Mouse (Mus musculus) ovary, postnatal 36 days (tissue): Measurements from ENCODE around the gene 9330161L09Rik.

Source experiments
- DNase-seq: peaks from one replicate; pipeline ENCODE4 v3.0.0; 2022; ENCODE audit warnings: low spot score, mixed read lengths

Gene 9330161L09Rik

DNA sequence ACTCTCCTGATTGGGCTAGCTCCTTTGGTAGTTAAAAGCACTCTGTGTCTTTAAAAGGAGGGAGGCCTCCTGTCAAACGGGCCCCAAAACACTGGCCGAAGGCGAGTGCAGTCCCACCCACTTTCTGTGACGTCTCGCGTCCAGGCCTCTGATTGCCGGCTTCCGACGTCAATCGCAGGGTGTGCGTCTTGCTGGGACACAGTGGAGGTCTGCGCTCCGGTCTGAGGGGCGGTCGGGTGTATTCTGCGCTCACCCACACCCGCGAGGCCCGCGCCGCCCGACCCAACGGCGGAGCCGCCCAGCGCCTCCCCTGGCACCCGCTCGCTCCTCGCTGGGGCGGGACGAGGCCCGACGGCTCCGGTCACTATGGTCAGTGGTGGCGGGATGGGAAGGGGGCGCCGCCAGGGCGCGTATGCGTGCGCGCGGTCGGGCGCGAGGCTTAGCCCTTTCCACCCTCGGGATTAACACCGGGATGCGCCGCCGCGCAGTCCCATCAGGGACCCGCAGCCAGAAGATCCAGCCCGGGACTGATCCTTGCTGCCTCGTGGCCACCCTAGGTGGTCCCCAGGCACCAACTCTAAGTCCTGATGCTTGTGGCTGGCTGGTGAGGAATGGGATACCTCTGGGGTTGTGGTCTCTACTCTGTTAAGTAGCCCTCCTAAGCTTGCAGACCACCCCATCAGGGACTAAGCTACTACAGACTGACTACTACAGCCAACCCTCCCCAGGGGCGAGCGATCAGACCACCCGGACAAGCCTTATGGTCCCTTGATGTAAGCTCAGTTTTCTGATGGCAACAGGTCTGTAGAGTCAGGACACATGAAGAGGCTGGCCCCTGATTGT, 18.9 kb downstream of the 9330161L09Rik start, which contains the start of gene Otub2:
Gene Otub2 (plus strand): TSS at position 178 of the 843 bp plus-strand sequence.
- DNase-seq, result peak; percentile 96

GRCm38 (mm10) chr12:103380226-103380625, 27.4 kb downstream of the 9330161L09Rik start:
- no peak for DNase-seq

GRCm38 (mm10) chr12:103376774-103377173, 30.8 kb downstream of the 9330161L09Rik start:
- no peak for DNase-seq

GRCm38 (mm10) chr12:103376124-103376523, 31.5 kb downstream of the 9330161L09Rik start:
- DNase-seq, result no peak

DNA sequence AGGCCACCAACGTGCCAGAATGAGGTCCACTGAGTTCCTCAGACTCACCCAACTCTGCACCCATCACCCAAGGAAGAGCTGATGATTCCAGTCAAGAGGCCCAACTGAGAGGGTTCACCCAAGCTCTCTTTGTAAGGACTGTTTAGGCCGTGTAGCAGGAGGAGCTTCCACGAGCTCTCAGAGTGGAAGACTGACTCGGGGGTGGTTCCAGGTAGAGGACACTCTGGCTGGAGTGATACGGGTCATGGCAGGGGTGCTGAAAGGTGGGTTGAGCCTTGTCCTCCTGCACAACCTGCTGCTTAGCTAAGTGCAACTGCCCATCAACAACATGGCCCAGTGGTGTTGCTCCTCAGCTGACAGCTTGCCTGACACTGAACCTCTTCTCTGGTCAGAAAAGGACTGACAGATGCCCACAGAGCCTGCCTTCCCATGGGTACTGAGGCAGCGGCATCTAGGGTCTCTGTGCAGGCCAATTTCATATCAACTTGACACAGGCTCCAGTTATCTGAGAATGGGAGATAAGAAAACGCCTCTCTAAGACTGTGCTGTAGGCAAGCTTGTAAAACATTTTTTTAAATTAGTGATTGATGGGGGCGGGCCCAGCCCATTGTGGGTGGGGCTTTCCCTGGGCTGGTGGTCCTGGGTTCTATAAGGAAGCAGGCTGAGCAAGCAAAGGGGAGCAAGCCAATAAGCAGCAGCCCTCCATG, 33.9 kb downstream of the 9330161L09Rik start:
- DNase-seq, result no peak

DNA sequence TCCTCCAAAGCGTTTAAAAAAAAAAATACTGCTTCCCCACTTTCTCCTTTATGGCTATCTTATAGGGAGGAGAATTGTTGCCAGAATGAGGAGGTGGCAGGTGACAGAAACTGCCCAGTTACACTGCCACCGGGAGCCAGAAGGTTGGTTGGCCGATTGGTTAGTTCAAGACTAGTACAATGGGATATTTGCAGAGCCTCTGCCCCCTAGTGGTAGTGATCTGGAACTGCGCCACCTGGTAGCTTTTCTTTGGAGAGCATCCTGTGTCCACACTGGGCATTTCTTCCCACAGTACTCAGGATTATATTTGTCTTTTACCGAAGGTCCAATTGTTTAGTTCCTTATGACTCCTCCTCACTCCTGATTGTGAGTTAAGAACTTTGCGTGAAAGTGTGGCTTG, 35.9 kb downstream of the 9330161L09Rik start:
- peak; percentile 34 for DNase-seq

DNA sequence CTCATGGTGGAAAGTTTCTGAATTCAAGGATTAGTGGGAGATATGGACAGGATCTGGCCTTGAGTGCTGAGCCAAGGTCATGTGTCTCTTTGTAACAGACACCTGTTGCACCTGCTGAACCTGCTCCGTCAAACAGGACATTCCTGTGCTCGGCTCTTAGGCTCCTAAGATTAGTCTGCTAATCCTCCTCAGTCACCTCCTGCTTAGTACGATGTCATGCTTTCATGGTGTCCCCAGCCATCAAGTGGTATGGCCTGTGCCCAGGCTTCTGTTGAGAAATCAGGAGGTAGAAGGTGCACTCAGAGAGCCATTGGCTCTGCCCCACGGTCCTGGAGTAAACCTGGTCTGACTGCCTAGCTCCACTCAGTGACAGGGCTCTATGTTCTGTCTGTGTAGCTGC, 36.8 kb downstream of the 9330161L09Rik start:
- DNase-seq, result no peak

- DNase-seq, result no peak
These were observed 38.8 kb downstream of the 9330161L09Rik start for GRCm38 (mm10) chr12:103368777-103369176.

- no peak for DNase-seq
These were observed 39.3 kb downstream of the 9330161L09Rik start for GRCm38 (mm10) chr12:103368326-103368669.

- peak; percentile 62 for DNase-seq
These were observed 39.8 kb downstream of the 9330161L09Rik start for GRCm38 (mm10) chr12:103367620-103368325.

DNA sequence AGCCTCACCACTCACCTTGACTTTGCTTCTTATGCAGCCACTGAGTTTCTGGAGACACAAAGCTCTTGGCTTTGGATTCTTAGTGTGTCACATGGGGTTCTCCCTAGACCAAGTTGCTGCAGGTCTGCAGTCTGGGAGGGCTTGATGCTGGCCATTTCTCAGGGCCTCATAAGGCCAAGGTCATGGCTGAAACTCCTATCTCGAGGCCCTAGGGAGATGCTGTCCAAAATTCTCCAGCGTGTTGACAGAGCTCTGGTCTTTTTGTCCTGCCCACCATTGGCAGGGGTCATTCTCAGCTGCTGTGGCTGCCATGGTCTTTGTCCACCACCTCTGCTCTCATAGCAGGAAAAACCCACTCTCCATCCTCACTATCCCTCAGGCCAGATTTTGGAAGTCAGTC, 40.4 kb downstream of the 9330161L09Rik start:
- DNase-seq, result no peak

DNA sequence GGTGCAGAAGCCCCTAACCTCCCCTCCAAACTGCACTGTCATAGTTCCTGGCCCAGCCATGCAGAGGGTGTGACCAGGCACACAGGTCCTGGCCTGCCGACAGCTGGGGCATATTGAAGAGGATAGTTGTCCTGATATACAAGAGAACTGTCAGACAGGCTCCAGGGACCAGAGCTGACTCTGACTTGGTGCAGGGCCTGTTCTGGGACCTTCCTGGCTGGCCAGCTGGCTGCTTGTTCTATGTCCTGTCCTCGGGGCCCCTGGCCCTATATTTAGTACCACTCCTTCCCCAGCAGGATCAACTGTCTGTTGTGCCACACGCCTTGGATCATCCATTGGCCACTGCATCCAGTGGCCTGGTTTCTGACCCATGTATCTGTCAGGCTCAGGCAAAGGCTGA, 45.3 kb downstream of the 9330161L09Rik start:
- no peak for DNase-seq

DNA sequence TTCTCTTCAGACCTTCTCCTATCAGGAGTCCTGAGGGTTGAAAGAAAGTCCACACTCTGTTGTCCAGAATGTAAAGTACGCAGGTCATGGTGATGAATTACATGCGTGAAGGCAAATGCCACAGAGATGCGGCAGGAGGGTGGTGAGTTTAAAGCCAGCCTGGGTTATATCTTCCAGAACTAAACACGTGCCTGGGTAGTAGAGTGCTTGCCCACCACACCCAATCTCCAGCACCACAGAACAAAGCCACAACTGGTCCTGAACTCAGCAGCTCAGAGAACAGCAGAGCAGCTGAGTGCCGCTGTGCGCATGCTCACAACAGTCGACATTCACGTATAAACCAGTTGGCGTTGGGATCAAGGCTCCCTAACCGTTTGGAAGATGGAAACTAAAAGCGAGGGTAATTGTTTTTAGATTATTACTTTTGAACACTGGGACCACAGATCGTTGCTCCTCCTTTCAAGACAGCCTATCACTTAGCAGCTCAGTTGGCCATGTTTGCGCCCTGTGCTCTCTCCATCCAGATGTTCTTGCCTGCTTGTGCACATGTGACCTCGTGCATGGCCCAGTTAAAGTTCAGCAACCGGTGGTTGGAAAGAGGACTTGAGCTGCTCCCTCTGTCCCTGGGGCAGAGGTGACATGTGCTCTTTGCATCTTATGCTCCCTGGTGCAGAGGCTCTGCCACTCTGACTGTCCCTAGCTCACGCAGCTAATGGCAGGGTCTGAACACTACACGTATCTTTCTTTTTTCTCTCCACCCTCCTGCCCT, 45.9 kb downstream of the 9330161L09Rik start:
- no peak for DNase-seq

DNA sequence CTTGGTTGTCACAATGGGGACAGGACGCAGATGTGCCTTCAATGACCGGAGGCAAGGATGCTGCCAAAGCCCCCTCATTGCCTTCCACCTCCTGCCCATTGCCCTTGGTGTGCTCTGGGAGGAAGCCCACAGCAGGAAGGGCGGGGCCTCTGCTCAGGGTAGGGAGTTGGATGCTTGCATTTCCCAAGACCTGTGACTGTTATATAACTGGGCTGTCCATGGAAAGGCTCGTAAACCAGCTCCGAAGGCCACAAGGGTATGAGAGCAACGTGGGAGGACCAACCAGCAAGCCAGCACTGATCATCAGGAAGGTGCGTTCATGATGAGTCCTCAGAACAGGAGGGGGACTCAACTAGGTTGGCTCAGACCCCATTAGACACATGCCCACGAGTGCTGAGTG, 46.8 kb downstream of the 9330161L09Rik start:
- DNase-seq, result no peak

DNA sequence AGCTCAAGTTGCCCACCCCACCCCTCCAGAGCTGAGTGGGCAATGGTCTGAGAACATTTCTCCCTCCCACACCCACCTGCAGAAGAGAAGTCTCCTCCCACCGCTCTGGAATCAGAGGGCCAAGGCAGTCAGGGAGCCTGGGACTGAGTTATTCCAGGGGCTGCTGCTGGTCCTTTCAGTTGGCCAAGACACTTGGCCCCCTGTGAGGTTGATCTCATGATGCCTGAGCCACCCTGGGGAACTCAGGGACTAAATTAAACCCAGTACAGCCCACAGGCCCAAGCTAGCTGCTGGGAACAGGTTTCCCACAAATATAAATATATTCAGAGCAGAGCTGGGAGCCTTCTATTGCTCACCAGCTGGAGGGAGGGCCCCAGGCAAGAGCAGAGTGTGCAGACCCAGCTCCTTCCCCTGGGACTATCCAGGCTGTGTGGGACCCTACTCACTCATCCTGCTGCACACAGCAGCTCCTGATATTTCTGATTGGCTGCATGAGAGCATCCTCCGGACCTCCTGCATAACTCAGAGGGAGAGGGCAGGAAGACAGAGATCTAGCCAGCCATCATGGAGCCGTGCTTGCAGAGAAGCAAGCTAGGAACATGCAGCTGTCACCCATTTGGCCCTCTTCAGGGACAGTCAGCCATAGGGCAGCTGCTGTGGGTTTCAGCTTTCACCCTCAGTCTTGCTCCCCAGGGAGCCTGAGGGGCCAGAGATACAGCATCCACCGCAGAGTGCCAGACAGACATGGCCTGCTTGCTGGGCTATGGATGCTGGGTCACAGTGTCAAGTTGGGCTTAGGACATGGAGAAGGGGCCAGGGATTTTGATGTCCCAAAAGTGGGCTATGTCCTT, 48.4 kb downstream of the 9330161L09Rik start:
- no peak for DNase-seq

DNA sequence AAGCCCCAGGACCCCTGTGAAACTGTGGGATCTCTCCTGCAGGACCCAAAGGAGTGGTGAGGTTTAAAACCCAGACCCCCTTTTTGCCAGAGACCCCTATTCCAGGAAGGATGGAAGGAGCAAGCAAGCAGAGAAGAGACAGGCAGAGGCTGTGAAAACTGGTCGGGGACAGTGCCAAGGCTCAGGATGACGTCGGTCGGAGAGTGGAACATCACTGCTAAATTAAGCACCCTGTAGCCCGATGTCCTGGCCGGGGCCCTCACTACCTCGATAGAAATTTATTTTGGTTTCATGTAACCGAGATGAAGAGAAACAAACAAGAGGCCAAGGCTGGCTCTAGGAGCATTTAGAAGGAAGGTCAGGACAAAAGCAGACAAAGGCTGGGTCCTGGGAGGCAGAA, 49.4 kb downstream of the 9330161L09Rik start:
- no peak for DNase-seq
